Mouse (Mus musculus): ENCODE measurements around the gene Ankrd55. TPM values are rescaled to one million over a fixed set of nuclear protein-coding genes. Genes with fewer than 3 reads are reported as not detected.

The Ankrd55 gene
- total RNA-seq, 2 experiments from 2014 or later, result not detected

DNA sequence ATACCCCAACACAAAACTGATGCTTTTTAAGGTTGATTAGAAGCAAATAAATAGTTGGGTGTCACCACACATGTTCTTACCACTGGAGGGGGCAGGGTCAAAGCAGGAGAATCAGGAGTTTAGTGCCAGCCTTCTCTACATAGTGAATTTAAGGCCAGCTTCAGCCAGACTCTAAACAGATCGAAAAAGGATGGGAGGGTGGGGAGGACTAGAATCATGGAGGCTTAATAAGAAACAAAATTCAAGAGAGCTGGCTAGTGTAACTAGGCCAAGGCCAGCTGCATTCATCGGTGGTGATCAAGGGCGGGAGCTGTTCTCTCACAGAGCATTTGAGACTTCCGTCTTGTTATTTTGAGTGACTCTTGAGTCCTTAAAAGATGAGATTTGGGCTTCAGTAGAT lies 83.5 kb downstream of the Ankrd55 start:
- ATAC-seq (replicated peaks; ENCODE audit: poor library complexity), result no peak

DNA sequence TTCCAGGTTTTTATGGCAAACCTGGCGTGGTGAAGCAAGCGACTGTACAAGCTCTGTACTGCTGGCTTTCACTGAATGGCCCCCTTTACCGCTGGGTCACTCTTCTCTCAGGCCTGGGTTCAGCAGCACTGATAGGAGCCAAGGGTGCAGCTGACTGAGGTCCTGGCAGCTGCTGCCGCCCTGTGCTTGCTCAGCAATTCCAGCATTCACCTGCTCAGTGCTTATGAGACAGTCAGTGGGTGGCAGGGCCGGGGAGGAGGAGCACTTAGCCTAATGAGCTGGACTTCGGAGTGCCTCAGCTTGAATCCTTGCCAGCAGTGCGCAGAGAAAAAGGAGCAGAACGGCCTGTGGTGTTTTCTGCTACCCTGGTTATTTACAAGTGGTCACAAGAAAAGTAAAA lies 87.5 kb downstream of the Ankrd55 start:
- no peak for ATAC-seq (replicated peaks; ENCODE audit: poor library complexity)

DNA sequence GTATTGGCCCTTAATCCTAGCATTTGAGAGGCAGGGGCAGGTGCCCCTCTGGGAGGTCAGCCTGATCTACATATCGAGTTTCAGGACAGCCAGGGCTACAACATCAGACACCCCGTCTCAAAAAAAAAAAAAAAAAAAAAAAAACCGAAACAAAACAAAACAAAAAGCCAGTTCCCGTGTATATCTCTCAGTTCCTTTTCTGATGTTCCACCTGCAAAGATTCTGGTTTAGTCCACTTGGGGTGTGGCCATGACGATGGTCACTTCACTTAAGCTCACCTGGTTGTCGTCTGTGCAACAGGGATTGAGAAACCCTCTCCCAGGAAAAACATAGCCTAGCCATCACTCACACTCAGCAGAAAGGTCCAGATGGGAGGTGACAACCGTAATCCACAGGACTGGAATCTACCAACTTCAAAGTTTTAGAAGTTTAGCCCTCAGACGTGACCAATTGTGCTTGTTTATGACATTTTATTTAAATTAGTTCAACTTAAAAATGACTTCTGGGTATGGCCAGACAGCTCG lies 90.6 kb downstream of the Ankrd55 start:
- ATAC-seq (replicated peaks; ENCODE audit: poor library complexity), result no peak

DNA sequence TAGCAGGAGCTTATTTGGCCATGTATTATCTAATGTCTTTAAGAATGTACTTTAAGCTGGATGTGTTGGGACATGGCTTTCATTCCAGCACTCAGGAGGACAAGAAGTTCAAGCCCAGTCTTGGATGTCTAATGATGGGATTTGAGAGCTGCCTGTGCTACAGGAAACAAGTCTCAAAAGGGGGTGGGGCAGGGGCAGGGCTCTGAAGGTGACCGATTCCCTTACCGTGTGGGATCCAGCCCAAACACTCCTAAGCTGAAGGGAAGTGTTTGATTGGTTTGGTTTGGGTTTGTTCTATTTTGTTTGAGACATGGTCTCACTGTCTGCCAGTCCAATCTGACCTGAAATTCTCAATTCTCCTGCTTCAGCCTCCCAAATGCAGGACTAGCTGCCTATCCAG lies 93.2 kb downstream of the Ankrd55 start:
- ATAC-seq (replicated peaks; ENCODE audit: poor library complexity), result no peak

DNA sequence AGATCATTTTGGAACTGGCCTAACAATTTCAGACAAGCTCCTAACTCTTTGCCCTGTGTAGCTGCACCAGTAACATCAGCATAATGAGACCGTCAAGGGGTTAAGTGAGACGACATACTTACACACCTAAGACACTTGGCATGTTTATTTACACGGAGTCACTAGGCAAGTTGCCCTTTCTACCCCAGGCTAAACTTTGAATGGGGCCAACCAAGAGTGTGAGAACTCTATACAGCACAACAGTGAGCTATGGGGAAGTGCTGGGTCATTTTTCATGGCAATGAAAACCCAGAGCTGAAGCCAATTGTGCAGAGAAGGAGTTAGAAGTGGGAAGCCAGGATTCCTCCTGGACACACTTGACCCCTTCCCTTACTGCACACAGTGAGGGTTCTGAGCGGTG lies 94.2 kb downstream of the Ankrd55 start:
- ATAC-seq (replicated peaks; ENCODE audit: poor library complexity), result no peak

DNA sequence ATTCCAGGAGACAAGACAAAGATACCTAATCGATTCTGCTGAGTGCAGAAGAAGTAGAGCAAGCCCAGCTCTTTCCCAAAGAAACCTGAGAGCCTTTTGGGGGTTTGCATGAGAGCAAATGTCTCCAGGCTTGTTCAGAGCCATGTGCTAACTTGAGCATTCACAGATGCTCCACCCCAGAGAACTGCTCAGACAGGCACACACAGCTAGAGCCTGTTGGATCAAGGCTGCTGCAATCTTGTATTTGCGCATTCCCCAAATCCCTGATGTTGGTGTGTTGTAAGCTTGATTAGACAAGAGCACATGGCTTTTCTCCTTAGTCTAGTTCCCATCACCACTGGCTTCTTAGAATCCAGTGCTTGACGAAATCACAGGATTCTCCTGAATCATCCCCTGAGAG lies 94.7 kb downstream of the Ankrd55 start:
- no peak for ATAC-seq (replicated peaks; ENCODE audit: poor library complexity)

DNA sequence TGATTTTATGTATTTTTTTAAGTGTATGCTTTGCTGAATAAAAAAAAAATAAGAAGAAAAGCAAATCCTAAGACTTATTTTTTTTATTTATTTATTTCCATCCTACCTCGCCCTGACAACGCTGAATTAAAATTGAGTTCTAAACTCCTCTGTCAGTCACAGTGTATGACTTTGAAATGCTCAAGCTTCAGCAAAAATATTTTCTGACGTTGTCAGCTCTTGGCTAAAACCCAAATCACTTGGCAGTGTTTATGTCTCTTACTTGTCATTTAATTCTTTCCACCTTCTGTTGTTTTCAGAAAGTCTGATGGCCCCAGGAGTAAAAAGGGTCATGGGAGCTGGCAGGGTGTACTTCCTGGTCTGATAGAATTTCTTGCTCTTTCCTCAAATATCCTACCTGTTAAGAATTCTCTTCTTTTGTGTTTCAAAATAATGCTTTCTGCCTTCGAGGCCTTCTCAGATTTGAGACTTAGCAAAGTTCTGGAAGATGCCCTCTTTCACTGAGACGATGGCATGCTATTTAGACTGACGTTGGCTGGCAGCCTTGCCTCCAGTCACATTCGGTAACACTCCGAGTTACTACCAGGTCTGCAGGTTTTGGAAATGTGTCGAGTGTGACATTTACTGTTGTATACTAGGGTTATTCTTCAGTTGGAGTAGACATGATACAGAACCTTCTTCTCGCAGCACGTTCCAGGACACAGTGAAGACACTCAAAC lies 95.8 kb downstream of the Ankrd55 start:
- ATAC-seq (replicated peaks; ENCODE audit: poor library complexity), result no peak

DNA sequence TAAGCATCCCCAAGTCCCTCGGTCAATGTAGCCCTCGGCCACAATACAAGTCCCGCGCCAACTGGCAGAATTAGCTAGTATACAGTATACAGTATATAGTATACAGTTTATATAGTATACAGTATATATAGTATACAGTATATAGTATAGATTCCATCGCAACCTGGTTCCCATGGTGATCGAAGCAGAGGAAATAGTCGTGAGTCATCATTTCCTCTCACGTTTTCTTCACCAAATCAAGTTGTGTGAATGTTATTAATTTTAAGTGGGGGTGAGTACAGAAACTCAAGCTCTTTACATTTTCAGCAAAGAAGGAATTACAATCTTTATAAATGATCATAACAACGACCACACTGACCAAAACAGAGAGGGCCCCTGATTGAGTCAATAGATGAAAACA lies 96.8 kb downstream of the Ankrd55 start:
- ATAC-seq (replicated peaks; ENCODE audit: poor library complexity), result no peak

DNA sequence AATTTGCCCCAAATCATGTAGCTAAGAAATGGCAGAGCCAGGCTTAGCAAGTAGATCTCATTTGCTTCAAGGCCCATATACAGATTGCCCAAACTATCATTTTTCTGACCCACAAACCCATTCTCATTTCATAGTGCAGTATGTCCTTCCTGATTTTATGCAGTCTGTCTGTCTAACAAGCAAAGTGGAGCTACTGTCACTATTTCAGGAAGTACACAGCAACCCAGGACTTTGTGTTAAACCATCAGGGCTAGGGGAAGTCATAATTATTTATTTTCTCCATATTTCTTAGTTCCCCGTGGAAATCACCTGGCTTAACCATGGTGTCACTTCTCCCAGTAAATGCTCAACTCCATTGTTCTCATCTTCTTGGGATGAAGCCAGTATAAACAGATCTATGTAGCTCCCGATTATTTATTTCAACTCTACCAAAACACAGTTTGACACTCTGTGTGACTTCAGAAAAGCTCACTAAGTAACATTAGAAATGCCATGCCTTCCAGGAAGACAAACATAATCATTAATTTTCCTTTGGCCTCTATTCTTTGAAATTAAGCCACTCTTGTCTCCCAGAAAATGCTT lies 98.3 kb downstream of the Ankrd55 start:
- peak; percentile 31; the same call in 1 of the 2 replicates for ATAC-seq (replicated peaks; ENCODE audit: poor library complexity)

DNA sequence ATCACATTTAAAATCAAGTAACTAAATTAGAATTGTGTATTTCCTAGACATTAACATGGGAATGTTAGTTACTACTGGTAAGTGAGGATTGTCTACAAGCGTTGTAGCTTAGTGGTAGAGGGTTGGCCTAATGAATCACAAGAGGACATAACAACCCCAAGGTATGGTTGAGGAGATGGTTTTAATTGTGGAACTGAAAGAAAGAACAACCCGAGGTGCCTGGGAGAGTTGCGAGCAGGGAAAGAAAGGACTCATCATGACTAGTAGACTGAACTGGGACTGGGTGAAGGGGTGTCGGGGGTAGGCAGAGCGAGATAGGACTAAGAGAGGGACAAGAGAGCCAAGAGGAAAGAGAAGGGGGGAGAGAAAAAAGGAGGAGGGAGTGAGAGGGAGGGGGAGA lies 99.0 kb downstream of the Ankrd55 start:
- no peak for ATAC-seq (replicated peaks; ENCODE audit: poor library complexity)

DNA sequence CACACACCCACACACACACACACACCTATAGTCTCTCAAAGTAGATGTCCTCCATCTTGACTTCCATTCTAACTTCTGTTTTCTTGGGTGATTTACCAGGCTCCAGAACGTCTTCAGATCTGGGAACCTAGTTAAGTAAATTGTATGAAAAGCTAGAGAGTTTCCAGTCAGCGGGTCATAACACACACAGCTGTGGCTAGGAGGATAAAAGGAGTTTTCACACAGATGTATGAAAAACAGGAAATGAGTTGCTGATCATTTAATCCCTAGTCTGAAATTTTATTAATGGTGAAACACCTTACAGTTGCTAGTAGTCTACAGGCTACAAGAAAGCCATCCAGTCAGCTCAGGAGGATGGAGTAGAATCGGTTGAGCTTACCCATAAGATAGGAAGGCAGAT lies 99.9 kb downstream of the Ankrd55 start:
- ATAC-seq (replicated peaks; ENCODE audit: poor library complexity), result no peak

DNA sequence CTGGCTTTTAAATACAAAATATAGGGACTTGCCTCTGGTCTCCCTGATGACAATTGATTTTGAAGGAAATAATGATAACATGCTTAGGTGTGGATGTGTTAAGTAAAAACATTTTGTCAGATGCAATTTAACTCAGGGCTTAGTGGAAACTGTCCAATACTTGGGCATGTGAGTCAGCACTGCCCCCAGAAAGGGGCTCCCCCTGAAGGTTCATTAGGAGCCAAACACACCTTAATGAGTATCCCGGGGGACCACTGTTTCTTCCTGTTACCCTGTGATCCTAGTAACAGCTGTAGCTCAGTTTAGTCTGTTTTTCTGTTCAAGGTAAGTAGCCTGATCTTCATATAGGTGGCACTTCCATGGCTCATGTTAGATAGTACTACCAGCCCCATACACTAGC lies 102.0 kb downstream of the Ankrd55 start:
- ATAC-seq (replicated peaks; ENCODE audit: poor library complexity), result no peak

DNA sequence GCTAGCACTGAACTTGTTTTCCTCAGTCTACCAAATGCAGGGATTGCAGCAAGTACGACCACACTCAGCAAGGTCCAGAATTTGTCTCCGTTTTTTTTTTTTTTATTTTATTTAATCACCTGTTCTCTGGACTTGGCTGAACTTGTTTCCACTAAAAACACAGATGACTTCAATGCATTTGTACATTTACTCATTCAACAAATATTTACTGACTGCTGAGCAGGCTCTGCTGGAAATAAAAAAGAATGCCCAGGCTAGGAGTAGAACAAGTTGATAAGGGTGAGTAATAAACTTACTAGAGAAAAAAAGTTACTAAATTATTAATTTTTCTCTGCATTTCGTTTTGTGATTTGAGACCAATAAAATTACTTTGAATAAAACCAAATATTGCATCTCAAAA lies 103.1 kb downstream of the Ankrd55 start:
- ATAC-seq (replicated peaks; ENCODE audit: poor library complexity), result no peak

DNA sequence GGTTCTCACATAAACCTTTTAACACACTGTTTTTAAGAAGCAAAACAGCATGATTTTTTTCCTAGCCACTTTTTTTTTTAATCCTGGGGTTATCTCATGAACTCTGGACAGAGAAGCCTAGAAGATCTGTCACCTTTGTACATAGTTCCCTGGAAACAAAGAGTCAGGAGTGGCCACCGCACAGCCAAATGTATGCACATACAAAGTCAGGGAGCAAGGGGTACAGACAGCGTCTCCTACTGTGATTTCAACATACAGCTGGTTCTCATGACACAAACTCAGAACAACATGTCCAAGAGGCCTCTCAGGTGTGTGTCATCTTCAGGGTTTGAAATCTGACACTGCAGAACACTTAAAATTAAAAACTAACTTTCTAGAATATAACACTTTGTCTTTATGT lies 105.1 kb downstream of the Ankrd55 start:
- ATAC-seq (replicated peaks; ENCODE audit: poor library complexity), result no peak

DNA sequence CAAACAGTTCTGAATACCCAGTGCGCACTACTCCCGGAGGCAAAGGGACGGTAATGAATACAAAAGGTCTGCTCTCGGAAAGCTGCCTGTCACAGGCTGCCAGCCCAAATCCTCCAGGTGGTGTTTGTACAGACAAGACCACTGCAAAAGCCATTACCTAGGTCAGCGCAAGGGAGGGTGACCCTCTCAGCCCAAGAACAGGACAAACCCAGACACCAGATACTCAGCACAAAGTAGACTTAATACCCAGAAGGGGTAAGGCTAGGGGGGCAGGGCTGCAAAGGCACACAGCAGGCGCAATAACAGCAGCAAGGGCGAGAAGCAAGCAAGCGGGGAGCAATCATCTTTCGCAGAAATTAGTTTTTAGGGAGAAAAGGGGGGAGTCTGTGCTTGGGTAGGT lies 106.0 kb downstream of the Ankrd55 start:
- no peak for ATAC-seq (replicated peaks; ENCODE audit: poor library complexity)

DNA sequence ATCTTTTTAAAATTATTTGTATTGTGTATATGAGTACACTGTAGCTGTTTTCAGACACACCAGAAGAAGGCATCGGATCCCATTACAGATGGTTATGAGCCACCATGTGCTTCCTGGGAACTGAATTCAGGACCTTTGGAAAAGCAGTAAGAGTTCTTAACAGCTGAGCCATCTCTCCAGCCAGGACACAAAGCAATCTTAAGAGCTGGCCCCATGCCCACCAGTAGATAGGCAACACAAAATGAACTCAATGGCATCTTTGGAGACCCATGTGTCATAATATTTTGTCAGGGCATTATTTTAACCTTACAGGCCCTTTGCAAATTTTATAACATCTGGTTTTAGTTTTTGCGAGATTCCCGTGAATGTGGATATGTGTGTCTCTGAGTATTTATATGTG lies 116.5 kb downstream of the Ankrd55 start:
- ATAC-seq (replicated peaks; ENCODE audit: poor library complexity), result no peak

DNA sequence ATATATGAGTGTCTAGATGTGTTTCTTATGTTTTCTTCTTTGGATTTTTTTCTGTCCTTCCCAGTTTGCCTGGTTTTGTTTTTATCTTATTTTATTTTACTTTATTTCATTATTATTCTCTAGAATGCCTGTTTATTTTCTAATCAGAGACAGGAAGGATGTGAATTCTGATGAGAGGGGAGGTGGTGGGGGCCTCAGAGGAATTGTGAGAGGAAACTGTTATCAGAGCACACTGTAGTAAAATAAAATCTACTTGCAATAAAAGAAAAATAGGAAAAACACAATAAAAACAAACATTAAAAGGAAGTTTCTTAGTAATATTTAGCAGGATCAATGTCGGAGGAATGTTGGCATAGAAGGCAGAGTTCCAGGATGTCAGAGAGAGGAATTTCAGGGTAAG lies 116.9 kb downstream of the Ankrd55 start:
- no peak for ATAC-seq (replicated peaks; ENCODE audit: poor library complexity)

DNA sequence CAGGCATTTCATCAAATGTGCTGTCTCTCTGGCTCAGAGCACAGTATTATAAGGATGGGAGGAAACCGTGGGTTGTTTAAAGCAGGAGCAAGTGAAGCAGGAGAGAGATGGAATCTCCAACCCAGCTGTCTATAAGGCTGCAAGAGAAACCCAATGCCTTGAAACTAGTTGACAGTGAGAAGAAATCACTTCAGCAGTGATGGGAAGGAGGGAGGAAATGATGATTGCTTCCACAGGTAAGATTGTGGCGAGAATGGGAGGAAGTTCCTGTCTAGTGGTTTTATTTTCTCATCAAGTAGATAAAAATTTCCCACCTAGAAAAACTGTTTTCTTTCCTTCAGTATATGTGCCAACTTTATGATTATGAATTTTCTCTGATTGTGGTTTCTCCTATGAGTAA lies 118.4 kb downstream of the Ankrd55 start:
- no peak for ATAC-seq (replicated peaks; ENCODE audit: poor library complexity)

DNA sequence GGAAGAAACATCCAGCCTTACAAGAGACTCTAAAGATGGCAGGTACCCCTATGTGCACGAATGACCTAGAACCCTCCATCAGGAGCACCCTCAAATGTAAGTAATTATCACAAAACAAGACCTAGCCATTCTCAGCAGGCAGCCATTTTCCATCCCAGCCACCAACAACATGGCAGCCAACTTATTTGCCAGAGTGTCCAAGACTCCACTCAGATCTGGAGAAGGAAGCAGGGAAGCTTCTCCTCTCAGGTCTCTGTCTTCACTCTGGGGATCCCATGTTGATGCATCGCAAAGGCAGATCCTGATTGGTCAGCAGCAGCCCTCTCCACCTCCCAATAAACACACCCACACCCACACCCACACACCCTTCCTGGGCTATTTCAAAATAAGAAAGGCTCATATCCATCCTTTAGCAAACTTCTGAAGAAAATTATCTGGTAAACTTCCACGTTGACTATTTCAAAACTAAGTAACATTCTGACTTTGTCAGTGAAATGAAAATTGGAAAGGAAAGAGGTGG lies 119.0 kb downstream of the Ankrd55 start:
- no peak for ATAC-seq (replicated peaks; ENCODE audit: poor library complexity)

DNA sequence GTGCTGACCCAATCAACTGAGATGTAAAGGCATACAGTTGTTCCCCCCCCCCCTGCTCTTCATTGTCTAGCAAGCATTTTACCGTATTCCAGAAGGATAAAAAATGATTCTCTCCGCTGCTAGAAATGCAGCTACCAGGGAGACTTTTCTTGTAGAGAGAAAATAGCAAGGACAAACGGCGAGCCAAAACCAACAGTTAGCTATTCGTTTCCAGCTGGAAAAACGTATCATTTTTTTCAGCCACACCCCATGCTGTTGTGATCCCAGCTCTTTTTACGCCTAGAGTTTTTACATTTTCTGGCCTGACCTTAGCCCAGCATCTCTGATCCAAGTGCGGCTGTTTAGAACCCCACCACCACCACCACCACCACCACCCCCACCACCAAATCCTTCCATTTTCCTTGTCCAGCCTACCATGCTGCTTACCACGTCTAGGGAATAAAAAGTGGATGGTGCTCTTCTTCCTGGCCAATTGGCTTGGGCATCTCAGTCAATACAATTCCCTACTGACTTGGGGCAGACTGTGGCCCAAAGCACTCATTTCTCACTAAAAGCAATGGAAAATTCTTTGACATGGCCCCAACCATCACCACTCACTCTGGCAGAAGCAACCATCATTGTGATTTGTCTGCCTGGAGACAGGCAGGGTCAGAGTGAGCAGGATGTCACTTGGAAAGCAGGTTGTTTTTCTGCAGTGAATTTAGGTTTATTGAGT lies 119.7 kb downstream of the Ankrd55 start:
- no peak for ATAC-seq (replicated peaks; ENCODE audit: poor library complexity)

DNA sequence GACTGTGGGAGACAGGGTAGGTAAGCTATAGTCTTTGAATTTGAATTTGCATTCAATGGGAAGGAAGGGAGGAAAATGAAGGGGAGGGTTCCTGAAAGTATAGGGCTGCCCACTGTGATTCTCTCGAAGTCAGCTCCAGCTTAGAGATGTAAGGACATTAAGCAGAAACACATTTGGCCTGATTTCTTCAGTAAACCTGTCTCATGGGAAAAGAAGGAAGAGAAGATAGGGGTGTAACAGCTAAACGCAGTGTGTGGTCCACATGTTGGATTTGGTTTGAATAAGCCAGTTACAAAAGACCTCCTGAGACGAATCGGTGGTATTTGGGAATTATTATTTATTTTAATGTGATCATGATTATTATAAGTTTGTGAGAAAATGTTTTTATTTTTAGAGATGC lies 120.5 kb downstream of the Ankrd55 start:
- no peak for ATAC-seq (replicated peaks; ENCODE audit: poor library complexity)

DNA sequence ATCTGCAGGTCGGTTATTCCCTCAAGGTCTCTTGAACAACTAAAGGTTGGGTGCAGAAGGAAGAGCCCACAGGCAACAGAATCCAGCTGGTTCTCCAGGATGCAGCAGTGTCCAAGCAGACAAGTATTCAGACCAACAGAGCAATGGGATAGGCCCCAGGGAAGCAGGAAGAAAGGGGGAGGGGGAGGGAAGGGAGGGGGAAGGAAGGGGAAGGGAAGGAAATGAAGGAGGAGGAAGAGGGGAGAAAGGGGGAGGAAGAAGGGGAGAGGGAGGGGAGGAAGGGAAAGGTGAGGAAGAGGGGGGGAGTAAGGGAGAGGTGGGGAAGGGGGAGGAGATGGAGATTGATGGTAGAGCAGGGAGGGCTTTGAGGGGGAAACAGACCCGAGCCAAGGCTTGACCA lies 121.1 kb downstream of the Ankrd55 start:
- no peak for ATAC-seq (replicated peaks; ENCODE audit: poor library complexity)

Data from megakaryocyte progenitor cell, adult 5-6 weeks (primary cell).